Mouse (Mus musculus) MEL (cell line): Measurements from ENCODE around the gene Timm10b. TPM values are rescaled to one million over a fixed set of nuclear protein-coding genes. Genes with fewer than 3 reads are reported as not detected.

Source experiments
- DNase-seq: peaks from one replicate; pipeline ENCODE4 v3.0.0; 2011; ENCODE audit warnings: low read depth, low spot score
- H3K27ac ChIP-seq: 2 replicates; pipeline ENCODE4 v1.5.1; 2012; ENCODE audit warnings: low read depth, mild to moderate bottlenecking, control low read depth, low read length, moderate library complexity; ENCODE audit not compliant: control insufficient read depth
- H3K27me3 ChIP-seq, 2 experiments: fragments of 150-350 bp in 1 of 2; sonication (generic) in 1 of 2; 2 replicates each; pipeline ENCODE4 v1.6.1; 2012; ENCODE audit warnings: low read length in 2 of 2, mild to moderate bottlenecking in 2 of 2, improper control_type of control experiment in 1 of 2, moderate library complexity in 1 of 2; ENCODE audit not compliant: insufficient read depth in 2 of 2, control insufficient read depth in 1 of 2
- H3K36me3 ChIP-seq, 2 experiments: 2 replicates each; pipeline ENCODE4 v1.6.1; 2012 to 2014; ENCODE audit warnings: low read length in 2 of 2, improper control_type of control experiment in 1 of 2, inconsistent platforms in 1 of 2, mild to moderate bottlenecking in 1 of 2; ENCODE audit not compliant: insufficient read depth in 2 of 2, control insufficient read depth in 1 of 2
- H3K4me1 ChIP-seq, 2 experiments: fragments of 150-350 bp in 1 of 2; sonication (generic) in 1 of 2; 2 replicates each; pipeline ENCODE4 v1.6.1; 2012; ENCODE audit warnings: low read length in 2 of 2, improper control_type of control experiment in 1 of 2, mild to moderate bottlenecking in 1 of 2; ENCODE audit not compliant: insufficient read depth in 2 of 2, control insufficient read depth in 1 of 2
- H3K4me3 ChIP-seq, 2 experiments: fragments of 150-350 bp in 1 of 2; sonication (generic) in 1 of 2; 2 replicates each; pipeline ENCODE4 v1.5.1; 2012; ENCODE audit warnings: low read depth in 2 of 2, low read length in 2 of 2, mild to moderate bottlenecking in 2 of 2, moderate library complexity in 2 of 2, control low read depth in 1 of 2, improper control_type of control experiment in 1 of 2; ENCODE audit not compliant: control insufficient read depth in 1 of 2, insufficient read depth in 1 of 2
- H3K79me2 ChIP-seq: 2 replicates; pipeline ENCODE4 v1.6.1; 2012; ENCODE audit warnings: mild to moderate bottlenecking, low read length, moderate library complexity; ENCODE audit not compliant: control insufficient read depth, poor library complexity, insufficient read depth
- H3K9ac ChIP-seq: 2 replicates; pipeline ENCODE4 v1.6.1; 2012; ENCODE audit warnings: low read depth, mild to moderate bottlenecking, control low read depth, low read length, moderate library complexity; ENCODE audit not compliant: control insufficient read depth, poor library complexity, severe bottlenecking
- H3K9me3 ChIP-seq: fragments of 150-350 bp; sonication (generic); replicated peaks from 2 replicates; pipeline ENCODE4 v1.6.1; 2012; ENCODE audit warnings: mild to moderate bottlenecking, low read length, improper control_type of control experiment, moderate library complexity; ENCODE audit not compliant: insufficient read depth
- EP300 ChIP-seq, 2 experiments: IDR thresholded peaks; 2 replicates each; pipeline ENCODE4 v1.6.1; 2011; ENCODE audit warnings: improper control_type of control experiment in 2 of 2, low read length in 2 of 2, low read depth in 1 of 2, mild to moderate bottlenecking in 1 of 2
- ETS1 ChIP-seq: IDR thresholded peaks from 2 replicates; pipeline ENCODE4 v1.6.1; 2012; ENCODE audit warnings: low read depth, mild to moderate bottlenecking, inconsistent platforms, low read length, improper control_type of control experiment, moderate library complexity
- GATA1 ChIP-seq: IDR thresholded peaks from 2 replicates; pipeline ENCODE4 v1.6.1; 2011; ENCODE audit warnings: low read depth, low read length, improper control_type of control experiment
- RCOR1 ChIP-seq: IDR thresholded peaks from 2 replicates; pipeline ENCODE4 v1.6.1; 2012; ENCODE audit warnings: low read depth, mild to moderate bottlenecking, inconsistent platforms, low read length, improper control_type of control experiment
- ZC3H11A ChIP-seq: IDR thresholded peaks from 2 replicates; pipeline ENCODE4 v1.6.1; 2012; ENCODE audit warnings: low read depth, mild to moderate bottlenecking, inconsistent platforms, low read length, improper control_type of control experiment
- polyA plus RNA-seq, 2 experiments: library from polyadenylated mRNA; stranded (reverse) in 1 of 2; unstranded in 1 of 2; fragments of >175 nt in 1 of 2; fragments of >200 nt in 1 of 2; gene quantifications; 2 replicates each; pipeline versions ENCODE4 v1.2.1 to v1.2.4; 2012; ENCODE audit warnings: low replicate concordance in 2 of 2, low read depth in 1 of 2; ENCODE audit not compliant: insufficient read length in 2 of 2, insufficient read depth in 1 of 2, missing spikeins in 1 of 2
- total RNA-seq: library from RNA; depleted of rRNA; stranded (reverse); fragments of 300-350 nt; gene quantifications from 2 replicates; pipeline ENCODE4 v1.2.3, GENCODE M21; 2012; rRNA removed

The Timm10b gene
- total and polyA plus RNA-seq, 3 experiments, result 103 to 135 TPM; not detected in 1

- no peaks in the 10 kb centered on the region for H3K9me3 ChIP-seq
- TF ChIP-seq RCOR1, result peak; percentile 69
- no peak for TF ChIP-seq ZC3H11A
- peak; percentile 46 to 82; a peak in 3 of 4 replicates for TF ChIP-seq EP300 (IDR thresholded peaks at IDR 0.05; ENCODE audit: low read depth in 1 of 2, low read length in 2 of 2)
- peak; percentile 66 for TF ChIP-seq GATA1
- TF ChIP-seq ETS1, result 0 out of 2 replicates have a peak, but pooled peaks have one; percentile 26
- H3K4me3 ChIP-seq, result no peak overlapping the region
- peak; percentile 71 for DNase-seq
- H3K79me2 ChIP-seq, result no peaks in the 10 kb centered on the region
- H3K36me3 ChIP-seq, result peaks cover 0 to 9% of the 10 kb centered on the region in 2 experiments; a peak in 2 of 4 replicates
- no peak overlapping the region for H3K27ac ChIP-seq
- peaks cover 0 to 8% of the 10 kb centered on the region in 2 experiments; a peak in 1 of 4 replicates for H3K4me1 ChIP-seq
- no peak overlapping the region for H3K9ac ChIP-seq
- no peaks in the 10 kb centered on the region for H3K27me3 ChIP-seq
Observed at GRCm38 (mm10) chr7:105690875-105691274, 51.0 kb downstream of the Timm10b start.

Other genes with a start within 250 kb of the Timm10b start
- gene Fam160a2, start 240.0 kb upstream of the Timm10b start, total RNA-seq, result 6.2 and 7.8 TPM in 2 replicates
- gene Fam160a2, start 240.0 kb upstream of the Timm10b start, polyA plus RNA-seq, result 10 to 100 TPM in 1 of 2 experiments, not detected in 1; 17.7 TPM
- not detected in 2 replicates for gene Cnga4, start 235.5 kb upstream of the Timm10b start, total RNA-seq
- gene Cnga4, start 235.5 kb upstream of the Timm10b start, polyA plus RNA-seq, result not detected
- gene Cckbr, start 214.3 kb upstream of the Timm10b start, total RNA-seq, result not detected in 2 replicates
- gene Cckbr, start 214.3 kb upstream of the Timm10b start, polyA plus RNA-seq, result not detected
- not detected in 2 replicates for gene Cavin3, start 157.8 kb upstream of the Timm10b start, total RNA-seq
- gene Cavin3, start 157.8 kb upstream of the Timm10b start, polyA plus RNA-seq, result not detected
- 17.9 and 22.2 TPM in 2 replicates for gene Smpd1, start 85.7 kb upstream of the Timm10b start, total RNA-seq
- 10 to 100 TPM; 32.3 to 98.7 TPM for gene Smpd1, start 85.7 kb upstream of the Timm10b start, polyA plus RNA-seq
- gene Apbb1, start 58.4 kb upstream of the Timm10b start, total RNA-seq, result not detected in 2 replicates
- under 1 TPM in 1 of 2 experiments, not detected in 1; 0.13 TPM for gene Apbb1, start 58.4 kb upstream of the Timm10b start, polyA plus RNA-seq
- gene Hpx, start 39.9 kb upstream of the Timm10b start, total RNA-seq, result not detected in 2 replicates
- gene Hpx, start 39.9 kb upstream of the Timm10b start, polyA plus RNA-seq, result under 1 TPM in 1 of 2 experiments, not detected in 1; 0.14 TPM
- 7.0 and 7.5 TPM in 2 replicates for gene Trim3, start 6.5 kb upstream of the Timm10b start, total RNA-seq
- gene Trim3, start 6.5 kb upstream of the Timm10b start, polyA plus RNA-seq, result 10 to 100 TPM in 1 of 2 experiments, not detected in 1; 15.4 TPM
- 75.6 and 78.4 TPM in 2 replicates for gene Arfip2, start 360 bp downstream of the Timm10b start, total RNA-seq
- 100 to 1,000 TPM in 1 of 2 experiments, not detected in 1; 108 TPM for gene Arfip2, start 360 bp downstream of the Timm10b start, polyA plus RNA-seq
- gene Gm45799, start 496 bp downstream of the Timm10b start, total RNA-seq, result 59.1 and 67.2 TPM in 2 replicates
- 100 to 1,000 TPM in 1 of 2 experiments, not detected in 1; 109 TPM for gene Gm45799, start 496 bp downstream of the Timm10b start, polyA plus RNA-seq
- 1.5 and 1.7 TPM in 2 replicates for gene Dnhd1, start 10.8 kb downstream of the Timm10b start, total RNA-seq
- 1 to 10 TPM in 1 of 2 experiments, not detected in 1; 2.6 TPM for gene Dnhd1, start 10.8 kb downstream of the Timm10b start, polyA plus RNA-seq
- 48.3 and 49.6 TPM in 2 replicates for gene Ilk, start 96.5 kb downstream of the Timm10b start, total RNA-seq
- 10 to 100 TPM in 1 of 2 experiments, not detected in 1; 76.9 TPM for gene Ilk, start 96.5 kb downstream of the Timm10b start, polyA plus RNA-seq
- gene Rrp8, start 97.3 kb downstream of the Timm10b start, total RNA-seq, result 43.7 and 54.2 TPM in 2 replicates
- gene Rrp8, start 97.3 kb downstream of the Timm10b start, polyA plus RNA-seq, result 10 to 100 TPM in 1 of 2 experiments, not detected in 1; 66.9 TPM
- gene Taf10, start 104.3 kb downstream of the Timm10b start, total RNA-seq, result 233 and 253 TPM in 2 replicates
- 100 to 1,000 TPM in 1 of 2 experiments, not detected in 1; 350 TPM for gene Taf10, start 104.3 kb downstream of the Timm10b start, polyA plus RNA-seq
- gene Tpp1, start 112.2 kb downstream of the Timm10b start, total RNA-seq, result 17.5 and 17.6 TPM in 2 replicates
- 10 to 100 TPM in 1 of 2 experiments, not detected in 1; 45.4 TPM for gene Tpp1, start 112.2 kb downstream of the Timm10b start, polyA plus RNA-seq
- gene Dchs1, start 147.6 kb downstream of the Timm10b start, total RNA-seq, result 0.03 and 0.08 TPM in 2 replicates
- under 1 TPM in 1 of 2 experiments, not detected in 1; 0.11 TPM for gene Dchs1, start 147.6 kb downstream of the Timm10b start, polyA plus RNA-seq
- gene Mrpl17, start 171.0 kb downstream of the Timm10b start, total RNA-seq, result 198 and 230 TPM in 2 replicates
- 100 to 1,000 TPM in 1 of 2 experiments, not detected in 1; 196 TPM for gene Mrpl17, start 171.0 kb downstream of the Timm10b start, polyA plus RNA-seq